8 mouse cellular contexts compared by ENCODE assay signal in genomic region chr15:9140252-9140680, GRCm38 (mm10). TPM values are rescaled to one million over a fixed set of nuclear protein-coding genes. Genes with fewer than 3 reads are reported as not detected.
DNase-seq lines count a peak whose midpoint lies in the region; ATAC-seq and TF ChIP-seq lines count a peak whose summit lies in the region.

Gene Lmbrd2, plus strand, starts transcription at chr15:9140550.

- peaks cover 7 to 28% of the 10 kb centered on the region in 2 experiments for H3K4me1 ChIP-seq in CH12.LX (ENCODE audit: control insufficient read depth in 1 of 2, insufficient read depth in 2 of 2)
- H3K4me1 ChIP-seq in forebrain, embryonic 12.5 days: peaks cover 17% of the 10 kb centered on the region
- 0 out of 2 replicates have a peak, but pooled peaks cover 5% of the 10 kb centered on the region for H3K4me1 ChIP-seq in heart, postnatal 0 days (ENCODE audit: control insufficient read depth, insufficient read depth)
- peaks cover 24% of the 10 kb centered on the region for H3K4me1 ChIP-seq in liver, embryonic 16.5 days (ENCODE audit: control insufficient read depth, low read depth, low read length)
- H3K4me1 ChIP-seq in neural tube, embryonic 13.5 days (replicated peaks): peaks cover 33% of the 10 kb centered on the region
- H3K4me1 ChIP-seq in testis, adult 2 months (ENCODE audit: control insufficient read depth, insufficient read depth, low read length): peaks cover 10% of the 10 kb centered on the region

- peaks cover 9 to 33% of the 10 kb centered on the region in 2 experiments for H3K36me3 ChIP-seq in CH12.LX (replicated peaks in 1 of 2; ENCODE audit: control insufficient read depth in 1 of 2, insufficient read depth in 1 of 2, low read length in 1 of 2)
- H3K36me3 ChIP-seq in forebrain, embryonic 12.5 days (replicated peaks): peaks cover 34% of the 10 kb centered on the region
- H3K36me3 ChIP-seq in heart, postnatal 0 days (replicated peaks; ENCODE audit: control insufficient read depth, insufficient read depth, low read length): 0 out of 2 replicates have a peak, but pooled peaks cover 10% of the 10 kb centered on the region
- peaks cover 7% of the 10 kb centered on the region; the same call in 1 of the 2 replicates for H3K36me3 ChIP-seq in liver, embryonic 16.5 days (ENCODE audit: control insufficient read depth, insufficient read depth)
- peaks cover 34% of the 10 kb centered on the region for H3K36me3 ChIP-seq in neural tube, embryonic 13.5 days
- no peaks in the 10 kb centered on the region for H3K36me3 ChIP-seq in testis, adult 2 months (ENCODE audit: control insufficient read depth, insufficient read depth, low read length)

- no peaks in the 10 kb centered on the region for H3K9me3 ChIP-seq in CH12.LX (replicated peaks; ENCODE audit: low read length)
- H3K9me3 ChIP-seq in forebrain, embryonic 12.5 days: no peaks in the 10 kb centered on the region
- H3K9me3 ChIP-seq in heart, postnatal 0 days (replicated peaks; ENCODE audit: control insufficient read depth, low read length): no peaks in the 10 kb centered on the region
- H3K9me3 ChIP-seq in liver, embryonic 16.5 days (replicated peaks; ENCODE audit: control insufficient read depth, low read length): no peaks in the 10 kb centered on the region
- H3K9me3 ChIP-seq in neural tube, embryonic 13.5 days: no peaks in the 10 kb centered on the region

- H3K27ac ChIP-seq in CH12.LX (ENCODE audit: insufficient read depth, low read depth): no peak within 1 kb of the TSS
- peak within 1 kb of the TSS; percentile 83 for H3K27ac ChIP-seq in forebrain, embryonic 12.5 days
- H3K27ac ChIP-seq in heart, postnatal 0 days (ENCODE audit: low read depth): peak within 1 kb of the TSS; percentile 61
- H3K27ac ChIP-seq in liver, embryonic 16.5 days (ENCODE audit: low read length): peak within 1 kb of the TSS; percentile 71
- peak within 1 kb of the TSS; percentile 86 for H3K27ac ChIP-seq in neural tube, embryonic 13.5 days (replicated peaks)
- peak within 1 kb of the TSS; percentile 91 for H3K27ac ChIP-seq in testis, adult 2 months (ENCODE audit: control insufficient read depth, insufficient read depth, low read depth, low read length)

- dilution Hi-C loops in CH12.LX (cut with MboI; ENCODE audit: extremely low pct_ligation_motif_present, extremely low pct_unique_long_range_greater_than_20kb, low sequenced_read_pairs): no loop called here

- H3K79me2 ChIP-seq in CH12.LX (replicated peaks; ENCODE audit: control insufficient read depth, extremely low read depth, insufficient read depth, poor library complexity, severe bottlenecking): peaks cover 11% of the 10 kb centered on the region

- H3K9ac ChIP-seq in CH12.LX (ENCODE audit: insufficient read depth, low read depth): peak within 1 kb of the TSS; percentile 90
- peak within 1 kb of the TSS; percentile 80 for H3K9ac ChIP-seq in forebrain, embryonic 12.5 days
- H3K9ac ChIP-seq in heart, postnatal 0 days (replicated peaks; ENCODE audit: low read depth, low read length): peak within 1 kb of the TSS; percentile 81
- peak within 1 kb of the TSS; percentile 94 for H3K9ac ChIP-seq in liver, embryonic 16.5 days (ENCODE audit: low read depth, low read length)
- H3K9ac ChIP-seq in neural tube, embryonic 13.5 days: peak within 1 kb of the TSS; percentile 84

- TF ChIP-seq CTCF in CH12.LX (conservative IDR thresholded peaks at IDR 0.05 in 1 of 2, IDR thresholded peaks at IDR 0.05 in 1 of 2; ENCODE audit: low read depth in 2 of 2, low read length in 2 of 2): no peak
- TF ChIP-seq CTCF in heart, postnatal 0 days (IDR thresholded peaks at IDR 0.05; ENCODE audit: low read depth): no peak
- no peak for TF ChIP-seq CTCF in testis, adult 2 months (IDR thresholded peaks at IDR 0.05; ENCODE audit: control insufficient read depth, insufficient read depth, insufficient replicate concordance, low read depth, low read length)

- TF ChIP-seq EP300 in CH12.LX (IDR thresholded peaks at IDR 0.05; ENCODE audit: low read length): no peak
- no peak for TF ChIP-seq EP300 in heart, postnatal 0 days (IDR thresholded peaks at IDR 0.05; ENCODE audit: low read depth)

- peak; percentile 82 for TF ChIP-seq POLR2A in CH12.LX (IDR thresholded peaks at IDR 0.05; ENCODE audit: low read depth, low read length)
- TF ChIP-seq POLR2A in testis, adult 2 months (IDR thresholded peaks at IDR 0.05; ENCODE audit: control insufficient read depth, low read depth, low read length): peak; percentile 69; the same call in 1 of the 2 replicates

- H3K4me3 ChIP-seq in CH12.LX (replicated peaks in 1 of 3; ENCODE audit: low read depth in 2 of 3, low read length in 2 of 3, poor library complexity in 1 of 3): peak within 1 kb of the TSS; percentile 92 to 99 (median 95)
- H3K4me3 ChIP-seq in forebrain, embryonic 12.5 days (replicated peaks): peak within 1 kb of the TSS; percentile 85
- peak within 1 kb of the TSS; percentile 93 for H3K4me3 ChIP-seq in heart, postnatal 0 days (ENCODE audit: low read depth, low read length)
- peak within 1 kb of the TSS; percentile 96 for H3K4me3 ChIP-seq in liver, embryonic 16.5 days (ENCODE audit: low read depth, low read length)
- H3K4me3 ChIP-seq in neural tube, embryonic 13.5 days: peak within 1 kb of the TSS; percentile 75
- H3K4me3 ChIP-seq in testis, adult 2 months (ENCODE audit: control insufficient read depth, low read depth, low read length): peak within 1 kb of the TSS; percentile 99

- TF ChIP-seq RAD21 in CH12.LX (IDR thresholded peaks at IDR 0.05; ENCODE audit: low read depth, low read length): no peak

- in situ Hi-C loops in CH12.LX (cut with MboI; ENCODE audit: low pct_ligation_motif_present, low pct_unique_long_range_greater_than_20kb, low sequenced_read_pairs): no loop called here

- peak within 1 kb of the TSS; percentile 88 for H3K4me2 ChIP-seq in CH12.LX (ENCODE audit: insufficient read depth, low read depth, poor library complexity, severe bottlenecking)
- H3K4me2 ChIP-seq in forebrain, embryonic 12.5 days: peak within 1 kb of the TSS; percentile 79
- H3K4me2 ChIP-seq in heart, postnatal 0 days (ENCODE audit: low read depth, low read length): peak within 1 kb of the TSS; percentile 95
- peak within 1 kb of the TSS; percentile 81 for H3K4me2 ChIP-seq in liver, embryonic 16.5 days (ENCODE audit: low read depth, low read length)
- H3K4me2 ChIP-seq in neural tube, embryonic 13.5 days: peak within 1 kb of the TSS; percentile 84

- no peaks in the 10 kb centered on the region for H3K27me3 ChIP-seq in CH12.LX (replicated peaks)
- no peaks in the 10 kb centered on the region for H3K27me3 ChIP-seq in forebrain, embryonic 12.5 days
- no peaks in the 10 kb centered on the region for H3K27me3 ChIP-seq in heart, postnatal 0 days (ENCODE audit: control insufficient read depth, insufficient read depth, low read length)
- no peaks in the 10 kb centered on the region for H3K27me3 ChIP-seq in liver, embryonic 16.5 days (ENCODE audit: control insufficient read depth, insufficient read depth, low read depth, low read length)
- no peaks in the 10 kb centered on the region for H3K27me3 ChIP-seq in neural tube, embryonic 13.5 days
- no peaks in the 10 kb centered on the region for H3K27me3 ChIP-seq in testis, adult 2 months (ENCODE audit: control insufficient read depth, insufficient read depth, low read length)

- ATAC-seq in forebrain, embryonic 12.5 days (ENCODE audit: low FRiP score): peak; percentile 98
- peak; percentile 100 for ATAC-seq in heart, postnatal 0 days (ENCODE audit: insufficient read depth, low read depth)
- ATAC-seq in liver, embryonic 16.5 days (ENCODE audit: low read depth): peak; percentile 99
- peak; percentile 99 for ATAC-seq in neural tube, embryonic 13.5 days (ENCODE audit: low read depth)

- whole genome bisulfite sequencing in forebrain, embryonic 12.5 days: under 1% methylated on average over 34 of the region's 34 CpGs
- WGBS in heart, postnatal 0 days: under 1% methylated on average over 34 of the region's 34 CpGs
- WGBS in liver, embryonic 16.5 days (ENCODE audit: insufficient replicate concordance): under 1% methylated on average over 34 of the region's 34 CpGs
- 0% methylated on average over 34 of the region's 34 CpGs for WGBS in neural tube, embryonic 13.5 days

- peak; percentile 96 for DNase-seq in CH12.LX (ENCODE audit: extremely low read depth)
- DNase-seq in c-Kit-positive CD71-positive TER-119-negative erythroid progenitor cells, embryonic 14.5 days (ENCODE audit: low read depth): peak; percentile 97
- DNase-seq in heart, postnatal 0 days (ENCODE audit: low spot score): peak; percentile 98
- DNase-seq in kidney, postnatal 4 days: peak; percentile 97 to 98

TF ChIP-seq in CH12.LX, 34 proteins besides CTCF, POLR2A, EP300 and RAD21 (continues in another document):
- TF ChIP-seq ETS1 (conservative IDR thresholded peaks at IDR 0.05; ENCODE audit: low read depth, low read length) (0 out of 2 replicates have a peak, but pooled peaks have one; percentile 32), ZNF384 (IDR thresholded peaks at IDR 0.05; ENCODE audit: low read depth, low read length) (no peak), NRF1 (IDR thresholded peaks at IDR 0.05; ENCODE audit: low read depth, low read length) (peak; percentile 53), UBTF (IDR thresholded peaks at IDR 0.05; ENCODE audit: low read depth, low read length) (0 out of 2 replicates have a peak, but pooled peaks have one; percentile 42), ZC3H11A (IDR thresholded peaks at IDR 0.05; ENCODE audit: low read depth, low read length) (no peak), ZMIZ1 (IDR thresholded peaks at IDR 0.05; ENCODE audit: low read depth, low read length) (peak; percentile 74; the same call in 1 of the 2 replicates), USF2 (conservative IDR thresholded peaks at IDR 0.05; ENCODE audit: low read depth, low read length) (no peak), E2F4 (IDR thresholded peaks at IDR 0.05; ENCODE audit: insufficient replicate concordance, low read depth, low read length) (peak; percentile 82; the same call in 1 of the 2 replicates), SMC3 (IDR thresholded peaks at IDR 0.05; ENCODE audit: low read depth, low read length) (no peak), NELFE (IDR thresholded peaks at IDR 0.05; ENCODE audit: low read depth, low read length) (peak; percentile 72), TBP (conservative IDR thresholded peaks at IDR 0.05; ENCODE audit: low read depth, low read length) (0 out of 2 replicates have a peak, but pooled peaks have one; percentile 42), GABPA (IDR thresholded peaks at IDR 0.05; ENCODE audit: insufficient replicate concordance, low read depth, low read length) (peak; percentile 20; the same call in 1 of the 2 replicates)

RNA-seq across cellular contexts. Expression of gene Lmbrd2, which starts in this region (rescaled TPM):
- total RNA-seq in CH12.LX (2012; rRNA removed): 8.1 and 9.1 TPM in 2 replicates
- total RNA-seq in CH12.LX (2014; rRNA removed): 6.6 and 7.9 TPM in 2 replicates
- polyA plus RNA-seq in CH12.LX (2012; ENCODE audit: insufficient read length, low read depth): 8.0 and 9.7 TPM in 2 replicates
- polyA plus RNA-seq in forebrain, embryonic 12.5 days (2016; fragmentation: Nextera tagmentation; extraction: Ambion mirVana): 3.9 and 4.5 TPM in 2 replicates
- total RNA-seq in heart, postnatal 0 days (2014; rRNA removed; ENCODE audit: low replicate concordance): 14.8 and 28.5 TPM in 2 replicates
- polyA plus RNA-seq in heart, postnatal 0 days (2015; fragmentation: Nextera tagmentation; extraction: Ambion mirVana): 1.3 TPM in 2 replicates
- 1.9 and 2.0 TPM in 2 replicates for polyA plus RNA-seq in liver, embryonic 16.5 days (2015; fragmentation: Nextera tagmentation; extraction: Ambion mirVana)
- polyA plus RNA-seq in neural tube, embryonic 13.5 days (2015; fragmentation: Nextera tagmentation; extraction: Ambion mirVana): 3.2 and 4.4 TPM in 2 replicates
- 15.7 and 23.8 TPM in 2 replicates for polyA plus RNA-seq in testis, adult 2 months (2012; rRNA removed)
